Mouse (Mus musculus): ENCODE results near the gene Gm28230.

- TF ChIP-seq POLR2A (IDR thresholded peaks at IDR 0.05; ENCODE audit: insufficient read depth, low read depth, low read length) (no peak), EP300 (IDR thresholded peaks at IDR 0.05; ENCODE audit: insufficient read depth, low read depth, low read length) (no peak), CTCF (IDR thresholded peaks at IDR 0.05) (no peak)
Observed at GRCm38 (mm10) chr2:74736688-74737577, 10.4 kb downstream of the Gm28230 start.
